Mouse (Mus musculus): Measurements from ENCODE around the gene Col23a1.

Col23a1 gene

DNA sequence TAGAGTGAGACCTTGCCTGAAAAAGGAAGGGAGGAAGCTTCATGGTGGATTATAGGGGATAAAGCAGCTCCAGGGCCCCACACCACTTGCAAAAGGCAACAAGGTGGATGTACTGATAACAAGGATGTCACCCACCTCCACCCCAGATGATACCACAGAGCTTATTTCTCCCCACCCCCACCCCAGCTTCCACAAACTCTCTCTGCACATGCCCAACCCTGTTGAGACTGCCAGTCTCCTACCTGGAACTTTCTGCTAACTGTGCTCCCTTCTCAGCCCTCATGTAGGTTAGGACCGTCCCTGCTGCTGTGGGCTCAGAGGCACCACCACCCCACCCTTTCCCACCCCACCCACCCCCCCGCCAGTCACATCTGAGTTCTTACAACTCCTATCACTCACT is 154.1 kb downstream of the Col23a1 start:
- no peak for DNase-seq

- DNase-seq: no peak
Observed at GRCm38 (mm10) chr11:51444649-51445048, 154.9 kb downstream of the Col23a1 start.

GRCm38 (mm10) chr11:51446711-51447425 is 157.1 kb downstream of the Col23a1 start:
- peak; percentile 34 to 52 for DNase-seq

DNA sequence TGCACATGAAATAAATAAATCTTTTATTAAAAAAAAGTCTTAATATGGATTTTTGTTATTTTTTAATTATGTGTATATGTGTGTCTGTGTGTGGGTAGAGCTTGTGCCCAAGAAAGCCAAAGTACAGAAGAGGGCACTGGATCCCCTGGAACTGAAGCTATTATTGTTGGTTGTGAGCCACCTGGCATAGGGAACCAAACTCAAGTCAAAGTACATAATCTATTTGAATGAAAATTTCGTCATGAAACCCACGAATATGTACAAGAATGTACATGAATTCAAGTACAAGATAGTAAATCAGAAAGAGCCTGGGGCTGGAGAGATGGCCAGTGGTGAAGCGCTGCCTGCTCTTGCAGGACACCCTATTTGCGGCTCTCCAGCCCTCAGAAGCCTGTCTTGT is 158.5 kb downstream of the Col23a1 start:
- no peak for DNase-seq

- DNase-seq: no peak
Observed at GRCm38 (mm10) chr11:51448680-51449079, 159.0 kb downstream of the Col23a1 start.

- DNase-seq: no peak
Observed at GRCm38 (mm10) chr11:51449881-51450280, 160.2 kb downstream of the Col23a1 start.

DNA sequence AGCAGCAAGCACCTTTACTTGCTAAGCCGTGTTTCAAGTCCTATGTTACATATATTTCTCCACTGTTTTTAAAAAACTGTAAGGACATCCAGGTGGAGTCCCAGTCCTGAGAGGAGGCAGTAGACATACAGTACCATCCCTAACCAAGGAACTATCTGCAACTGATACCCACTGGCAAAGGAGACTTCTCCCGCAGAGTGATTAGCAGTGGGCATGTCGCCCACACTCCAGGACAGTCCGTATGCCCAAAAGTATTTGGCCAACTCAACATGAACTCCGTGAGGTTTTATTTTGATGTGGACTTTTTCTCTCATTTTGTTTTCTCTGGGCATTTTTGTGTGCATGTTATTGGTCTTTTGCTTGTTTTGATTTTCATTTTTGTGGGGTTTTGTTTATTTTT is 161.6 kb downstream of the Col23a1 start:
- DNase-seq: no peak

DNA sequence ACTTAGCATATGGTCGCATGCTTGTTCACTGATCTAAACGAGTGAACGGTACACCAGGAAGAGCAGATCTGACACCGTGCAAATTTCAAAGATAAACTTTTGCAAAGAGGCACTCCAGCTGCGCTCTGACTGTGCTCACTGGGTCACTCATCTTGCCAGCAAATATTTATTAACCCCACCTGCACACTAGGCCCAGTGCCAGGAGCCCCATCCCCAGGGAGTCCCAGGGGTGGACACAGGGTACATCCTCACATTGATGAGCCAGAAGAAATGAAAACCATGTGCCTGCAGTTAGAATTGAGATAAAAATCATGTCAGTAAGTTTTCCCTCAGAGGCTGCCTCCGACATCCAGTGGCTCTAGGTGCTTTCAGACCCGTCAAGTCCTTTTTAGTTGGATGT is 162.2 kb downstream of the Col23a1 start:
- DNase-seq: no peak

- DNase-seq: no peak
Observed at GRCm38 (mm10) chr11:51453742-51454141, 164.0 kb downstream of the Col23a1 start.

DNA sequence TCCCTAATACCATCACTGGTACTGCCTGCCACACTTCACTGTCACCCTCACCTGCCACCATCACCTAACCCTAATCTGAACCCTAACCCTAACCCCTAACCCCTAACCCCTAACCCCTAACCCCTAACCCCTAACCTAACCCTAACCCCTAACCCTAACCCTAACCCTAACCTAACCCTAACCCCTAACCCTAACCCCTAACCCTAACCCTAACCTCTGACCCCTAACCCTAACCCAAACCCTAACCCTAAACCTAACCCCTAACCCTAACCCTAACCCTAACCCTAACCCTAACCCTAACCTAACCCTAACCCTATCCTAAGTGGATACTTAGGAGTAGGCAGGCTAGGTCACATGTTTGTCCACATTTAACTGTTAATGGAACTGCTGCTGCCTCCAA is 165.8 kb downstream of the Col23a1 start:
- DNase-seq: no peak

- DNase-seq: no peak
Observed at GRCm38 (mm10) chr11:51457624-51458023, 167.9 kb downstream of the Col23a1 start.

- no peak for DNase-seq
Observed at GRCm38 (mm10) chr11:51458649-51459048, 168.9 kb downstream of the Col23a1 start.

- DNase-seq: no peak
Observed at GRCm38 (mm10) chr11:51459569-51460043, 169.9 kb downstream of the Col23a1 start.

DNA sequence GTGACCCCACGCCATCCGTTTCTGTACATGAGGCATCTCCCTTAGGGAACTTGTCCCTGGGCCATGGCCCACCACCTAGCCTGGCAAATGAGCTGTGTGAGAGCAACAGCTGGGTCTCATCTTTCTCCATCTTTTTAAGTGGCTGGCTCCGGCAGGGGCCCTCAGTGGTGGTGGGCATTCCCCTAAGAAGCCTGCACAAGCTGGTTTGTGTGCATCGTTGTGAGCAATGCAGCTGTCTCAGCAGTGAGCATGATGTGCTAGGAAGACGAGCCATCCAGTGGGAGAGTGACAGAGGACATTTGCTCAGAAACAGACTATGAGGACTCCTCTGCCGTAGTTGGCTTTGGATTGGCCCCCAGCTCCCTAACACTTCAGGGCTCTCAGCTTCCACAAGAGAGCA is 179.0 kb downstream of the Col23a1 start:
- no peak for DNase-seq

DNA sequence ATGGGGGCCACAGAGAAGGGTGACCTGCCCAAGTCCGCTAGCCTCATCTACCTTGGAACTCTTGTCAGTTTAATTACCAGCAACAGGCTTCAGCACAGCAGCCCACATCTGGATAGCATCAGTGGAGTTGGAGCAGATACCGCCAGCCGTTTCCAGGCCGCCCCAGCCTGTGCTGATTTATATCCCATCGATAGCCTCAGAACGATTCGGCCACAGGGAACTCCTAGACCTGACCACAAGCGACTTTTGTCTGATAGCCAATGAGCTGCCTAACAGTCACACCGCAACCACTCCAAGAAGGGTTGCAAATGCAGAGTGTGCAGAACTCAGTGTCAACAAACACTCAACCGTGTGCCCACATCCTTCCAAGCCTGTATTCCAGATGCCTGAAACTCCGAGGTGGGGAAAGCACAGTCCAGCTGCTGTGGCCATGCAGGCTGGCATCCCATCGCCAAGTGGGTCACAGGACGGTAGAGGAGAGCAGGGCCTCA is 179.7 kb downstream of the Col23a1 start:
- no peak for DNase-seq

DNA sequence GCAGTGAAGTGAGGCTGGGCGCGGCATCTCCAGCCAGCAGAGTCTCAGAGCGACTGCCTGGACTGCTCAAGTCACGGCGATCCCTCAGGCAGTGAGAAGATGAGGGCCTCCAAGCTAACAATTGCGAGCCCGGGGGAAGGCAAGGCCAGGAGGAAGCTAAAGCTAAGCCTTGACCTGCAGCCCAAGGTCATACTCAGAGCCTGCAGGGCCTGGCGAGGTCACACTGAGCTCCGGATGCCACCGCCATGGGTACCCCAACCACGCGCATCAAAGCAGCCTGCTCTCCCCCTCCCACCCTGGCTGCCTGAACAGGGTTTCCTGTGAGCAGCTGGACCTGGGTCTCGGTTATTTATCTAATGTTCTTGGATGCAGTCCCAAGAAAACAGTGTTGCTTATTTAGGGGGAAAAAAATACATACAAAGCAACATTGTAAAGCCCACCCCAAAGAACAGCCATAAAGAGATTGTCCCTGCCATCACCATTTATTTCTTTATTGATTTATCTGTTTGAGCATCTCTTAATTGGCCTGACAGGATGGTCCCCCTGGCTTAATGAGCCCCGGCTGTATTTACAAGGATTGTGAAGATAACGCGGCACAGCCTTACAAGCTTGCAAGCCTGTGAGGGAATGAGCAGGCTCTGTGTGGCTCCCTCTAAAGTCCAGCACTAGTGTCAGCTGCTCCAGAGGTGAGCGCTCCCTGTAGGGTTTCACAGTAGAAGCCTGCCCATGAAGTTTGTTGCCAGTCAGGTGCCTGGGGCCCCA is 180.8 kb downstream of the Col23a1 start:
- no peak for DNase-seq

DNA sequence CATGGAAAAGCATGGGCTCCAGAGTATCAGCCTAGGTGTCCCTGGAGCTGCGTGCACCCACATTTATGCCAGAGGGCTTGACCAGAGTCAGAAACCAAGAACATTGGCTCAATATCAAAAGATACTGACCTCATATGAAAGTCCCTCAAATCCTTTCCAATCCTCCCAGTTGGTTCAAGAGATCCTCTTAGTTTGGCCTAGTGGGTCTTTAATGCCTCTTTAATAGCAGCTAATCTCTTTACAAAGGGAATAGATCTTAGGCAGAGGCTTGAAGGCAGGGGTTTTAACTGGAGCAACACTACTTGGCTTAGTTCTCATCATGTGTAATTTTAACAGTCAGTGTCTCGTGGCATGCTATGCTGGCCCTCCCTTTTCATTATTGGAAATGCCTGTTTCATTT is 184.0 kb downstream of the Col23a1 start:
- DNase-seq: no peak

DNA sequence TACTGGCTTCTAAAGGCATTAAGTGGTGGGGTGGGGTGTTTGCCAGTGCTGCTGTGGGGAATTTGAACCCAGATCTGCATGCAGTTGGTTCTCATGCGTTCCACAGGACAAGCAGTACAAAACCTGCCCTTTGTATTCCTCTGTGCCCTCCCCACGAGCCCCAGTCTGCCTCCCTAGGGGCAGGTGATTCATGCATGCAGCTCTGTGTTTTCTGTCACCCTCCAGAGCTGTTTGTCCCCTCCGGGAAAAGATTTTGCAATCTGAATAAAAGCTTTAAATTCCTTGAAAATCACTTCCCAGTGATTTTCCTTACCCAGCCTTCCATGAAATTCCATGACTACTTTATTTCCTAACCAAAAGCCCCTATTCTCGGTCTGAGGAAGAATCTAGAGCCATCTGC is 186.8 kb downstream of the Col23a1 start:
- no peak for DNase-seq

GRCm38 (mm10) chr11:51477571-51477970 is 187.9 kb downstream of the Col23a1 start:
- DNase-seq: no peak

GRCm38 (mm10) chr11:51482251-51482650 is 192.5 kb downstream of the Col23a1 start:
- no peak for DNase-seq

- DNase-seq: no peak
Observed at GRCm38 (mm10) chr11:51485051-51485521, 195.4 kb downstream of the Col23a1 start.

- no peak for DNase-seq
Observed at GRCm38 (mm10) chr11:51485775-51486464, 196.2 kb downstream of the Col23a1 start.

DNA sequence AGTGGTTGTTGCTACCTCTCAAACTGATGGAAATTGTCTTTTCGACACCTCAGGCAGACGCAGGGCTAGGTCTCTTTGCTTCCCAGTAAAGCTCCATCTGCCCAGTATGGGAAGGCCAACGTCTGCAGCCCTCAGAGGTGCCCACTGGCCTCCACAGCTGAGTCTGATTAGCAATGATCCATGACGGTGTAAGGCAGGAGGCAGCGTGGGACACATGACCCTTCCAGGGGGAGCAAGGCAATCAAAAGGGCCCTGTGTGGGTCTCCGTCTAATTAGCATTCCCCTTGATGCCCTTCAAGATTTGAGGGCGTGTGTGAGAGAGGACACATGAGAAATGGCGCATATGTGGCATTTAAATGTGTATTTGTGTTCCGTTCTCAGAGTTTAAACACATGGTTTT is 199.1 kb downstream of the Col23a1 start:
- no peak for DNase-seq

Measured in cerebellum, adult 18-20 months (tissue).